Mouse (Mus musculus) small intestine, adult 2 months (tissue): ENCODE measurements around the gene Proser3.

Source experiments
- CTCF ChIP-seq: fragments of 200-500 bp; IDR thresholded peaks from 2 replicates; pipeline ENCODE4 v1.5.1; 2012; ENCODE audit warnings: low read depth, mild to moderate bottlenecking, control low read depth, inconsistent platforms, low read length, moderate library complexity, mixed read lengths; ENCODE audit not compliant: insufficient replicate concordance, insufficient read length; ENCODE audit errors: extremely low read depth
- POLR2A ChIP-seq: fragments of 200-500 bp; IDR thresholded peaks from 2 replicates; pipeline ENCODE4 v1.6.1; 2012; ENCODE audit warnings: low read depth, mild to moderate bottlenecking, control low read depth, inconsistent platforms, low read length, moderate library complexity

DNA sequence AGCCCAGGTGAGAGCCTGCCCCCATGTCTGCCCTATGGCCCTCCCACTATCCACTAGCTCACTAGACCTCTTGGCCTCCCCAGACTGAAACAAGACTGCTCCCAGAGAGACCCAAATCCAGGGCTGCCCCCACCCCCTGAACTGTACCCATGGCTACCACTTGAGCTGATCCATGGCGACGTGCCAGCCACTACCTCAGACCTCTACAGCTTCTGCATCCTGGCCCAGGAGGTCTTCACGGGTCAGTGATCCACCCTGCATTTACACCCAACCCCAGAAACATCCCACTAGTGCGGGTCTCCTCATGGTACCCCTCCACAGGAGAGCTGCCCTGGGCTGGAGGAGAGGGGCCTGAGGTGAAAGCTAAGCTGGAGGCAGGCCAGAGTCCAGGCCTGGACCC is 31.7 kb downstream of the Proser3 start:
- TF ChIP-seq CTCF (no peak), POLR2A (no peak)
